Mouse (Mus musculus): Measurements from ENCODE around the gene Ercc4. TPM values are rescaled to one million over a fixed set of nuclear protein-coding genes. Genes with fewer than 3 reads are reported as not detected.

Ercc4 gene
- polyA plus RNA-seq, 1 experiment from 2014 or later = 10.5 TPM

Other genes with a start within 250 kb of the Ercc4 start
- 15.2 and 17.1 TPM in 2 replicates for gene Mrtfb, start 146.8 kb downstream of the Ercc4 start, polyA plus RNA-seq (2015; fragmentation: Nextera tagmentation; extraction: Ambion mirVana)

All from intestine, embryonic 16.5 days (tissue).